Mouse (Mus musculus) brain, embryonic 14.5 days (tissue): ENCODE results near the gene Asah2.

Experiments
- CTCF ChIP-seq: fragments of 200-500 bp; IDR thresholded peaks from 2 replicates; pipeline ENCODE4 v1.5.1; 2012; ENCODE audit warnings: inconsistent platforms, mild to moderate bottlenecking, moderate library complexity, borderline replicate concordance; ENCODE audit not compliant: insufficient read depth, insufficient read length; ENCODE audit errors: extremely low read depth
- POLR2A ChIP-seq: fragments of 200-500 bp; IDR thresholded peaks from 2 replicates; pipeline ENCODE4 v1.6.1; 2012; ENCODE audit warnings: mild to moderate bottlenecking, inconsistent platforms, borderline replicate concordance; ENCODE audit not compliant: poor library complexity, insufficient read depth, insufficient read length, severe bottlenecking; ENCODE audit errors: extremely low read depth

DNA sequence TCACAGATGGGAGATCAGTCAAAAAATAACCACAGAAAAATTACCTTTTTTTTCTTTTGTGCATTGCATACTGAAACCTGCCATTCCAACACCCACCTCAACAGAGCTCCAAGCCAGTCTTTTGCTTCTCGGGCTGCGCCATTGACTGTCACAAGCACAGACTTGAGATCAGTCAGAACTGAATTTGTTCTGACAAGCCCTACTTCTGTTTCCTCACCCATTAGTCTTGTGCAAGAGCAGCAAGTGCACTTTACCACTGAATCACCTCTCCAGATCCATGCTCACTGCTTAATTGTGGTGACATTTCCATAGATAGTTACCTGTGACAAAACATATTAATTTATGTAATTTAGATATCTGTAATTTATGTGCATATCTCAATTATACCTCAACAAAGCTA lies 147.6 kb downstream of the Asah2 start:
- TF ChIP-seq POLR2A (no peak), CTCF (no peak)
